Mouse (Mus musculus) right cerebral cortex, postnatal 25 days (tissue): ENCODE results near the gene Ints11.

Experiments used
- DNase-seq: peaks from one replicate; pipeline ENCODE4 v3.0.0; 2022

Ints11 gene

GRCm38 (mm10) chr4:155893212-155893690 is 23.9 kb downstream of the Ints11 start:
- no peak for DNase-seq

GRCm38 (mm10) chr4:155894311-155894881 is 25.1 kb downstream of the Ints11 start:
- DNase-seq = peak; percentile 82

GRCm38 (mm10) chr4:155895216-155895615 is 25.9 kb downstream of the Ints11 start:
- DNase-seq = peak; percentile 80

GRCm38 (mm10) chr4:155895826-155896225 is 26.5 kb downstream of the Ints11 start:
- DNase-seq = no peak

- DNase-seq = no peak
Observed at GRCm38 (mm10) chr4:155896461-155896860, 27.1 kb downstream of the Ints11 start.

GRCm38 (mm10) chr4:155898318-155898717 is 29.0 kb downstream of the Ints11 start:
- no peak for DNase-seq

GRCm38 (mm10) chr4:155899355-155899754 is 30.0 kb downstream of the Ints11 start:
- no peak for DNase-seq

- no peak for DNase-seq
Observed at GRCm38 (mm10) chr4:155901205-155901604, 31.9 kb downstream of the Ints11 start.

GRCm38 (mm10) chr4:155903246-155903645 is 33.9 kb downstream of the Ints11 start:
- DNase-seq = no peak

GRCm38 (mm10) chr4:155904318-155905102 is 35.2 kb downstream of the Ints11 start:
- DNase-seq = no peak

- peak; percentile 3 for DNase-seq
Observed at GRCm38 (mm10) chr4:155905634-155906033, 36.3 kb downstream of the Ints11 start.

- no peak for DNase-seq
Observed at GRCm38 (mm10) chr4:155906125-155906524, 36.8 kb downstream of the Ints11 start.

- DNase-seq = no peak
Observed at GRCm38 (mm10) chr4:155907003-155907402, 37.7 kb downstream of the Ints11 start.

- peak; percentile 3 for DNase-seq
Observed at GRCm38 (mm10) chr4:155908281-155908680, 38.9 kb downstream of the Ints11 start.

GRCm38 (mm10) chr4:155908751-155909150 is 39.4 kb downstream of the Ints11 start:
- DNase-seq = peak; percentile 3

- DNase-seq = no peak
Observed at GRCm38 (mm10) chr4:155932031-155932430, 62.7 kb downstream of the Ints11 start.
